Mouse (Mus musculus) B cell, adult 2 months (primary cell): ENCODE results near the gene Snx4.
"Not testable (repeated sequence)": the region's sequence is repeated elsewhere in the genome, so short reads cannot be mapped to it uniquely, and the experiment has no call there.

Experiments
- DNase-seq, 2 experiments: peaks; one replicate each; pipeline ENCODE4 v3.0.0; 2022

The Snx4 gene

GRCm38 (mm10) chr16:33251194-33252051 lies at the start of gene Snx4:
Gene Snx4 (plus strand): TSS chr16:33251442.
- peak; percentile 96 to 97 for DNase-seq

GRCm38 (mm10) chr16:33210812-33211211 lies 40.4 kb upstream of the Snx4 start:
- no peak for DNase-seq

- no peak for DNase-seq
Observed at GRCm38 (mm10) chr16:33216313-33217003, 34.8 kb upstream of the Snx4 start.

- DNase-seq = not testable (repeated sequence)
Observed at GRCm38 (mm10) chr16:33217553-33218085, 33.6 kb upstream of the Snx4 start.

- no peak for DNase-seq
Observed at GRCm38 (mm10) chr16:33222482-33222881, 28.8 kb upstream of the Snx4 start.

DNA sequence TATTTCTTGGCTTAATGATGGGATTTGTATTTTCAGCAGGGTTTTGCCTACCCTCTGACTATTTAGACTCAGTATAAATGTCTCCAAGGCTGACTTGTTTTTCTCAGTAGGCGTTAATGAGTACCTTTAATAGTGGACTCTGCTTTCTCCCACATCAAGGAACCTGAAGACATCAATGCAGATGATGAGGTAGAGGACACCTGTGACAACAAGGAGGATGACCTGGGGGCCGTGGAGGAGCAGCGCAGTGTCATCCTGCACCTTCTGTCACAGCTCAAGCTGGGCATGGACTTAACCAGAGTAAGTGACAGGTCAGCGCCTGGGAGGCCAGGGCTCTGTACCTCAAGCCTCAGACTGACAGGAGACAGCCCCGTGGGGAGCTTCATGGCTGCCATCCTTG lies 26.9 kb upstream of the Snx4 start:
- DNase-seq = no peak

GRCm38 (mm10) chr16:33234128-33234527 lies 17.1 kb upstream of the Snx4 start:
- DNase-seq = no peak

- DNase-seq = no peak
Observed at GRCm38 (mm10) chr16:33236151-33236550, 15.1 kb upstream of the Snx4 start.

GRCm38 (mm10) chr16:33239305-33239704 lies 11.9 kb upstream of the Snx4 start:
- no peak for DNase-seq

DNA sequence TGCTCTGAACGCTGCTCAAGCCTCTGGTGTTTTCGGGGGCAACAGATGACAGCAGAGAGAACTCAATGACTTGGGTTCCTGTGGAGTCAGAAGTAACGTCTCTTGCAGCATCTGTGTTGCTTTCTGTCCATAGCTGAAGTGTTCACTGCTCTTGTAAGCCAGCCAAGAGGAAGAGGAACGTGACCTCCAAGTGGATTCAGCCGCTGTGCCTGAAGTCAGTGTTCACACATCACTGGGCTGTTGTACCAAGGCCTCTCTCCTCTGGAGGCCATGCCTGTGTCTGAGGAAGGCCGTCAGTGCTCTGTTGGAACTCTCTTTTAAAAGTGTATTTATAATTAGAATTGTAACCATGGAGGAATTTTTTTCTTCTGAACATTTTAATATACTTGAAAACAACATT lies 9.2 kb upstream of the Snx4 start:
- DNase-seq = no peak

GRCm38 (mm10) chr16:33244136-33244691 lies 7.0 kb upstream of the Snx4 start:
- DNase-seq = peak; percentile 25 to 34

GRCm38 (mm10) chr16:33244933-33245470 lies 6.2 kb upstream of the Snx4 start:
- no peak for DNase-seq

DNA sequence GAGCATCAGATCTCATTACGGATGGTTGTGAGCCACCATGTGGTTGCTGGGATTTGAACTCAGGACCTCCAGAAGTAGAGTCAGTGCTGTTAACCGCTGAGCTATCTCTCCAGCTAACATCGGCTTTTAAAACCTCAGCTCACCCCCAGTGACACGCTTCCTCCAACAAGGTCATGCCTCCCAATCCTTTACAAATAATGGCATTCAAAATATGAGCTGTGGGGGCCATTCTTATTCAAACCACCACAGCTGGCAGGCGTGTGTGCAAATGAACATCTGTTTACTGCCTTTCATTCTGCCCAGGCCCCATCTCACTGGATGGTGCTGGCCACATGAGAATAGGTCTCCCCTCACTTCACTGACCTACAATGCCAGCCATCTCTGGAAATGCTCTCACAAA lies 4.7 kb upstream of the Snx4 start:
- no peak for DNase-seq

- no peak for DNase-seq
Observed at GRCm38 (mm10) chr16:33247006-33247405, 4.2 kb upstream of the Snx4 start.

DNA sequence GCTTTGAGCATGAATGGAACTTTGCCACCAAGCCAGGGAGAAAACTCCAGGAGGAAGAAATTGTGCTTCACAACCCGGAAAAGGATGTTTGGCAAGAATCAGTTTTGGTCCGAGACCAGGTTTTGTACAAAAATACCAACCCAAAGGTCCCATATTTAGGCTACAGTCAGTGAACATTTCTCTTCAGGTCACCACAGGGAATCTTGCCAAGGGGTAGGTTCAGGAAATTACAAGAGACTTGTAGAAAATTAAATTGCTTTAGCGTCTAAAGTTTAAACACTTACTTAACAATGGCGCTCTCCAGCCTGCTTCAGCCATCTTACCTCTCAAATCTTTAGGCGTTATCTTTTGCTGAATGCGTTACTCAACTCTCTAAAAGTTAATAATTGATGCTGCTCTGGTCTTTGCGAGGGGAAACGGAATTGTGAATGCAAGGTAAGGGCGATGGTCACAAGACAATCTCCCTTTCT lies 556 bp upstream of the Snx4 start:
- no peak for DNase-seq

DNA sequence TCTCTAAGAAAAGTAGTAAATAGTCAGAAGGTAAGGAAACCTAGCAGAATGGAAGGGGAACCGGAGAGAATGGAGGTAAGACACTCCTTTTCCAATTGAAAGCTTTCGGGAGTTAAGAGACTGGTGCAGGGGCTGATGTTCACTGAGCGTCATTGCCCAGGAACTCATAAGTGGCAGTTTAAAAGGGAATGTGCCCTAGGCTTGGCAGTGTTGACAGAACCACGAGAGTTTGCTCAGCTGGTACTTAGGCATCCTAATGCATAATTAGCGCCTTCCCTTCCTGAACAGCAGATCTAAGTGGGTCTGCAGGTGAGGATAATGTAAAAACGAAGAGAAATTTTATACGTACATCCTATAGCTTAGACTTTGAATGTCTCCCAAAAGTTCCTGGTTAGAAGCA lies 4.4 kb downstream of the Snx4 start:
- no peak for DNase-seq

GRCm38 (mm10) chr16:33258530-33258929 lies 7.3 kb downstream of the Snx4 start:
- no peak for DNase-seq

DNA sequence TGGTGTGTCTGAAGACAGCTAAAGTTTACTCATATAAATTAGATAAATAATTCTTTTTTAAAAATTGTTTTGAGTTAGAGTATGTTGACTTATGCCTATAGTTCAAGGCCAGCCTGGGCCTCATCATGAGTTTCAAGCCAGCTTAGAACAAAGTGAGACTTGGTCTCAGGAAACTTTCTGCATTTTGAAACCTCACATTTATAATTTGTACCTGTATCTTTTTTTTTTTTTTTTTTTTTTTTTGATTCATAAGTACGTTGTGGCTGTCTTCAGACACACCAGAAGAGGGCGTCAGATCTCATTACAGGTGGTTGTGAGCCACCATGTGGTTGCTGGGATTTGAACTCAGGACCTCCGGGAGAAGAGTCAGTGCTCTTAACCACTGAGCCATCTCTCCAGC lies 8.6 kb downstream of the Snx4 start:
- DNase-seq = no peak

GRCm38 (mm10) chr16:33260825-33261224 lies 9.6 kb downstream of the Snx4 start:
- no peak for DNase-seq

GRCm38 (mm10) chr16:33261584-33262061 lies 10.4 kb downstream of the Snx4 start:
- DNase-seq = peak in 1 of 2 experiments; percentile 26

DNA sequence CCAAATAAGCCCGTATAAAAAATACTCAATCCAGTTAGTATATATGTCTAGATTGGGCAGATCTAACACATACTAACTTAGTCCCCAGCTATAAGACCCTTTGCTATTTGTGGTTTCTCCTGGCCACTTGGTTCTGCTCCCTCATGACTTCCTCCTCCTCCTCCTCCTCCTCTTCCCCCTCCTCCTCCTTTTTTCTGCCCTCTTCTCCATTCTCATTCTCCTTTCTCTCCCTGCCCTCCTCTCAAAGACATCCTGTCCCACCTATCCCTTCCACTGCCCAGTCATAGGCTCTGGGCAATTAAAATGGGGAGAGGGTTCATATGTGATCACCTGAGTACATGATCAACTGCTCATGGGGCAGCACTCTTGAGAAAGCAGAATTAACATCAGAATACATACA lies 10.9 kb downstream of the Snx4 start:
- DNase-seq = no peak

GRCm38 (mm10) chr16:33267616-33268253 lies 16.5 kb downstream of the Snx4 start:
- no peak for DNase-seq

DNA sequence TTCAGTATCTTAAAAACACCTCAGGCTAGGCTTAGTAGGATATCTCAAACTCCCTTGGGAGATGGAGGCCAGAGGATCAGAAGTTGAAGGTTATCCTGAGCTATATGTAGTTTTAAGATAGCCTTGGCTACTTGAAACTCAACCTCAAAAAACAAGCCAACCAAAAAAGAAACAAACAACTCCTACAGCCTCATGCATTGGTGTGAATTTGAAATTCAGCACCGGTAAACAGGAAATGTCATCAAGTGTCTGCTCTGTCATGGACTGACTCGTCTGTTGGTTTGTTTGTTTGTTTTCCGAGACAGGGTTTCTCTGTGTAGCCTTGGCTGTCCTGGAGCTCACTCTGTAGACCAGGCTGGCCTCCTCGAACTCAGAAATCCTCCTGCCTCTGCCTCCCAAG lies 20.6 kb downstream of the Snx4 start:
- DNase-seq = no peak
